Mouse (Mus musculus) kidney, postnatal 0 days (tissue): ENCODE results near the gene Pcf11. TPM values are rescaled to one million over a fixed set of nuclear protein-coding genes. Genes with fewer than 3 reads are reported as not detected.

Experiments used
- ATAC-seq: fragments of 200-750 bp; cut with Nextera tagmentation; replicated peaks from 2 replicates; pipeline ENCODE4 v1.8.0; 2017; ENCODE audit warnings: low read depth, moderate number of reproducible peaks, moderate TSS enrichment, moderate library complexity; ENCODE audit not compliant: low FRiP score
- DNase-seq: peaks from one replicate; pipeline ENCODE4 v3.0.0-alpha.2; 2016; ENCODE audit warnings: low spot score
- H3K27ac ChIP-seq: fragments of 300-500 bp; sonication (generic); 2 replicates; pipeline ENCODE4 v1.5.1; 2014; ENCODE audit warnings: mild to moderate bottlenecking
- H3K27me3 ChIP-seq: fragments of 300-500 bp; sonication (generic); 2 replicates; pipeline ENCODE4 v1.6.1; 2014; ENCODE audit warnings: low read length, mixed read lengths; ENCODE audit not compliant: insufficient read depth
- H3K36me3 ChIP-seq: fragments of 300-500 bp; sonication (generic); 2 replicates; pipeline ENCODE4 v1.6.1; 2014; ENCODE audit warnings: low read length, mixed read lengths; ENCODE audit not compliant: insufficient read depth
- H3K4me1 ChIP-seq: fragments of 300-500 bp; sonication (generic); replicated peaks from 2 replicates; pipeline ENCODE4 v1.6.1; 2014; ENCODE audit warnings: antibody characterized with exemption, low read length, mixed read lengths; ENCODE audit not compliant: insufficient read depth
- H3K4me2 ChIP-seq: fragments of 300-500 bp; sonication (generic); 2 replicates; pipeline ENCODE4 v1.6.1; 2014; ENCODE audit warnings: mild to moderate bottlenecking, low read length, moderate library complexity, mixed read lengths
- H3K4me3 ChIP-seq: fragments of 300-500 bp; sonication (generic); replicated peaks from 2 replicates; pipeline ENCODE4 v1.5.1; 2014; ENCODE audit warnings: low read depth, low read length
- H3K9ac ChIP-seq: fragments of 300-500 bp; sonication (generic); 2 replicates; pipeline ENCODE4 v1.6.1; 2014; ENCODE audit warnings: low read depth, low read length
- H3K9me3 ChIP-seq: fragments of 300-500 bp; sonication (generic); replicated peaks from 2 replicates; pipeline ENCODE4 v1.6.1; 2016; ENCODE audit warnings: low read length, inconsistent platforms, mixed read lengths
- CTCF ChIP-seq: IDR thresholded peaks from 2 replicates; pipeline ENCODE4 v1.5.1; 2016; ENCODE audit warnings: antibody characterized with exemption, low read depth, mild to moderate bottlenecking, moderate library complexity
- WGBS: fragments of 180-500 bp; shearing (Covaris S2); extraction: QIAGEN DNeasy Blood & Tissue Kit; methylation state at CpG from one replicate; pipeline ENCODE4 v1.1.7; 2014; 5-methylcytosine and 5-hydroxymethylcytosine counted together
- polyA plus RNA-seq: library from polyadenylated mRNA; unstranded; fragments of >200 nt; fragmentation: Nextera tagmentation; extraction: Ambion mirVana; gene quantifications from 2 replicates; pipeline ENCODE4 v1.2.1, GENCODE M21; 2015

Gene Pcf11
- polyA plus RNA-seq, 1 experiment from 2014 or later = 20.9 TPM

DNA sequence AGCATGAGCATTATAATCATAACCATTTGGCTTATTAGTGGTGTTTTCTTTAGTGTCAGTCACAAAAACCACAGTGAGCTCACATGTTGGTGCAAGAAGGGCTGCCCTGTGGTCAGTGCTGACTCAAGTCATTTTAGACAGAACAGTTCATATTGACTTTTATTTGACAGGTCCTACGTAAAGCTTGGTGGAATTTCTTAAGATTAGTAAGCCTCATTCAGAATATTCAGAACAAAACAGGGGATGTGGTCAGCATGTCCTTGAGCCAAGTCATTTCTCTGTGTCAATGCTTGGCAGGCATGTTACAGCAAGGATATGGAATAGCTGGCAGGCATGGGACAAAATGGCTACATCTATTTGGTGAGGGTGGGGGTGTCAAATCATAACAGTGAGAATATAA lies 33.9 kb upstream of the Pcf11 start:
- Histone ChIP-seq H3K27me3 (no peaks in the 10 kb centered on the region), H3K27ac (no peak overlapping the region), H3K36me3 (no peaks in the 10 kb centered on the region), H3K4me2 (no peak overlapping the region), H3K9ac (no peak overlapping the region), H3K9me3 (no peaks in the 10 kb centered on the region), H3K4me3 (no peak overlapping the region), H3K4me1 (no peaks in the 10 kb centered on the region)
- ATAC-seq (no peak), DNase-seq (no peak)
- TF ChIP-seq CTCF = no peak
- 78% methylated on average over 1 of the region's 1 CpGs for WGBS

DNA sequence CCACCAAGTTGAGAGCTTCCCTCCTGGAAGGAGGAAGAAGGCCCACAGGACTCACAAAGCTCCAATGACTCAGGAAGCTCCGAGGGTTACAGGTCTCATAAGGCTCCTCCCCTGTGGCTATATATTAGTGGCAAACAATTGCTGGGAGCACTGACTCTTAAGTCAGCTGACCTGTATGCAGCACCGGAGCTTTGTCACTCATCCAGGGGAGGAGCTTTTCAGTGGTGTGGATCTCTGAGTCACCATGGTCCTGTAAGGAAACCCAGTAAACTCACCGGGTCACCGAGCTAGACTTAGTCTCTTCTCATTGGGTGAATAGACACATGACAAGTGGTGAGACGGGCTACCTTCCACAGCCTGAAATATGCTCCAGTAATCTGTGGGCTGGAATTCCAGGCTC lies 29.0 kb upstream of the Pcf11 start:
- H3K4me3 ChIP-seq = no peak overlapping the region
- H3K27ac ChIP-seq = no peak overlapping the region
- no peak for DNase-seq
- peak; percentile 54 for ATAC-seq
- H3K4me2 ChIP-seq = no peak overlapping the region
- no peaks in the 10 kb centered on the region for H3K27me3 ChIP-seq
- H3K36me3 ChIP-seq = no peaks in the 10 kb centered on the region
- H3K9me3 ChIP-seq = no peaks in the 10 kb centered on the region
- 55% methylated on average over 5 of the region's 5 CpGs for WGBS
- no peak for TF ChIP-seq CTCF
- no peak overlapping the region for H3K9ac ChIP-seq
- no peaks in the 10 kb centered on the region for H3K4me1 ChIP-seq

DNA sequence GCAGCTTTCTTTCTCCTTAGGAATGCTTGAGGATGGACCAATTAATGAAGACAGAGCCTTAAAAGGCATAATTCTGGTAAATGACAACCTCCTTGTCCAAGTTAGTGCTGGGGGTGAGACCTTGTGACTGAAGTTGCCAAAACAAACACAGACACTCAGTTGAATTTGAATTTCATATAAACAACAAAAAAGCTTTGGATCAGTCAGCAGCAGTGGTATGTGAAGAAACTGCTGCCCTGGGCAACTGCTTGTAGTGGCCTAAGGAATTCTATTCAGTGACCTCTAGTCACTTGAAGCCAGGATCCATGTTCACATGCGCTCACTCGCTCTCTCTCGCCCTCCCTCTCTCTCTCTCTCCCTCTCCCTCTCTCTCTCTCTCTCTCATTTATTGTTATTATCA lies 26.7 kb upstream of the Pcf11 start:
- no peak for ATAC-seq
- no peak for TF ChIP-seq CTCF
- 74% methylated on average over 3 of the region's 3 CpGs for WGBS

DNA sequence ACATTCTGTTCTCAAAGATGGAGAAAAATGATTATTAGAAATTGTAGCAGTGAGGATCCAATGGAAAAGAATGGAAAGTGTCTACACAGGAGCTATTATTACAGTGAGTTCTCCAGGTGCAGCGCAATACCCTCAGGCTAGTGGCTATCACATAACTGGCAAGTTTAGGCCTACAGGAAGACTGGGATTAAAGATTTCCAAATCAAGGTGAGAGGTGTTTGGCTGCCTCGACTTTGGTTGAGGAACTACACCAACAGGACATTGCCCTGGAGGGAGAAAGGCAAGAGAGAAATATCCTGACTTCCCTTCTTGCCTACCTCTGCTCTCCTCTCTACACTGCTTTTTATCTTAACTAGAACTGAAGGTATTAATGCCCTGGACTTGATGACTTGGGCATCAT lies 19.4 kb upstream of the Pcf11 start:
- ATAC-seq = no peak
- Histone ChIP-seq H3K4me3 (no peak overlapping the region), H3K9me3 (no peaks in the 10 kb centered on the region), H3K27me3 (no peaks in the 10 kb centered on the region), H3K4me2 (no peak overlapping the region), H3K36me3 (no peaks in the 10 kb centered on the region), H3K9ac (no peak overlapping the region), H3K27ac (no peak overlapping the region), H3K4me1 (no peaks in the 10 kb centered on the region)
- DNase-seq = no peak
- 73% methylated on average over 2 of the region's 2 CpGs for WGBS
- TF ChIP-seq CTCF = no peak

More for the DNA sequence above, 26.7 kb upstream of the Pcf11 start:
- peak; percentile 66 for DNase-seq
- no peaks in the 10 kb centered on the region for H3K27me3 ChIP-seq
- H3K4me2 ChIP-seq = no peak overlapping the region
- no peak overlapping the region for H3K9ac ChIP-seq
- no peaks in the 10 kb centered on the region for H3K4me1 ChIP-seq
- H3K9me3 ChIP-seq = no peaks in the 10 kb centered on the region
- no peaks in the 10 kb centered on the region for H3K36me3 ChIP-seq
- H3K27ac ChIP-seq = 0 out of 2 replicates have a peak overlapping the region, but pooled peaks have one; percentile 25
- H3K4me3 ChIP-seq = no peak overlapping the region

DNA sequence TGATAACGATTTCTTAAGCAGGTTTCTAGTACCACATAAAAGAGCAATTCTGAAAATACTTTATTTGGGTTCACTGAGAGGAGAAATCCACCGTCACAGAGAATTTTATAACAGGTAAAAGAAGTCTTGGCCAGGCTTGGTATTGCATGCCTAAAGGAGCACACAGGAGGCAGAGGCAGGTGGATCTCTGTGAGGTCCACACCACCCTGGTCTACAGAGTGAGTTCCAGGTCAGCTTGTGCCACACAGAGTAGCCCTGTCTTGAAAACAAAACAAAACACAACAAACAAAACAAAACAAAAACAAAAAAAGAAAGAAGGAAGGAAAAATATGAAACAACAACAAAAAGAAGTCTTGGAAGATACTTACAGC lies 18.6 kb upstream of the Pcf11 start:
- WGBS = 39% methylated on average over 2 of the region's 2 CpGs
- Histone ChIP-seq H3K9me3 (no peaks in the 10 kb centered on the region), H3K36me3 (no peaks in the 10 kb centered on the region), H3K27me3 (no peaks in the 10 kb centered on the region), H3K4me2 (no peak overlapping the region), H3K4me3 (no peak overlapping the region), H3K9ac (no peak overlapping the region), H3K4me1 (no peaks in the 10 kb centered on the region), H3K27ac (no peak overlapping the region)
- ATAC-seq (no peak), DNase-seq (no peak)
- no peak for TF ChIP-seq CTCF

DNA sequence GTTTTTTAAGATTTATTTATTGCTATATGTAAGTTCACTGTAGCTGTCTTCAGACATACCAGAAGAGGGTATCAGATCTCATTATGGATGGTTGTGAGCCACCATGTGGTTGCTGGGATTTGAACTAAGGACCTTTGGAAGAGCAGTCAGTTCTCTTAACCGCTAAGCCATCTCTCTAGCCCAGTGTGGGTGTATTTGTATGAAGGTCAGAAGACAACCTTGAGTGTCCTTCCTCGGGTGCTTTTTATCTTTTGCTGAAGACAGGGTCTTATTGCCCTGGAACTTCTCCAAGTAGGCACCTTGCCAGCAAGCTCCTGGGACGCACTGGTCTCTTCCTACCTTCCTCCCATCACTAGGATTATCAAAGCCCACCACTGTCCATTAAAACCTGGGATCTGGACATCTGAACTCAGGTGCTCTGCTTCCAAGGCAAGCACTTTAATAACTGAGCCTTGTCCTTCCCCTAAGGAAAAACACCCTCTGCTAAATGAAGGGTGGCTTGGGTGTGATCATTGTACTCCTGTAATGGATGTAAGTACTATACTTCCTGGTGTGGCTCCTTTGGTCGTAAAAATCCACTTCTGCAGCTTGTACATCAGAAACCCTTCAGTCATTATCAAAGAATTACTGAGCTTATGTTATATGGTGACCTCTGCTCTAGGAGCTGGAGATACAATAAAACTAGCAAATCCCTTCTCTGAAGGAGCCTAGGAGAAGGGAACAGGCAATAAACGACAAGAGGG lies 18.0 kb upstream of the Pcf11 start:
- no peak for TF ChIP-seq CTCF
- DNase-seq (no peak), ATAC-seq (no peak)
- WGBS = 46% methylated on average over 5 of the region's 5 CpGs
- no peaks in the 10 kb centered on the region for H3K36me3 ChIP-seq
- H3K27me3 ChIP-seq = no peaks in the 10 kb centered on the region
- H3K9me3 ChIP-seq = no peaks in the 10 kb centered on the region
- H3K4me2 ChIP-seq = no peak overlapping the region
- no peak overlapping the region for H3K4me3 ChIP-seq
- no peaks in the 10 kb centered on the region for H3K4me1 ChIP-seq
- H3K9ac ChIP-seq = no peak overlapping the region
- H3K27ac ChIP-seq = no peak overlapping the region

DNA sequence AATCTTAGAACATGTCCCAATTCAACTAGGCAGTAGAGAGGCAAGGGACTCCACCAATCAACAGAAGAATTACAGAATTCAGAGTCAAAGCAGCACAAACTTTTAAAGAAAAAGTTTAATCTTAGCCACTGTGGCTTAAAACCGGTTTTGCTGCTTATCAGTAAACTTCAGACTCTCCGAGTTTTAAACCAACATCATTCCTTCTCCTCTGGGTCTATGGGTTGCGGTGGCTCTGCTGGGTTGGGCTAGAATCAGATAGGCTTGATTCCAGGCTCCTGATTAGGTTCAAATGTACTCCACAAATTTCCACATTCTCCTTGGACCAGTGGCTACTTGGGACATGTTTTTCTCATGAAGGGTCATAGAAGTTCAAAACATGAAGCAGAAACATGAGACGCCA lies 7.6 kb upstream of the Pcf11 start:
- DNase-seq (no peak), ATAC-seq (no peak)
- no peaks in the 10 kb centered on the region for H3K27me3 ChIP-seq
- H3K9me3 ChIP-seq = no peaks in the 10 kb centered on the region
- TF ChIP-seq CTCF = no peak
- no peak overlapping the region for H3K9ac ChIP-seq
- no peak overlapping the region for H3K27ac ChIP-seq
- no peak overlapping the region for H3K4me2 ChIP-seq
- H3K36me3 ChIP-seq = no peaks in the 10 kb centered on the region
- no peaks in the 10 kb centered on the region for H3K4me1 ChIP-seq
- WGBS = 57% methylated on average over 4 of the region's 4 CpGs
- no peak overlapping the region for H3K4me3 ChIP-seq
